Mouse (Mus musculus): ENCODE measurements around the gene Pck1. TPM values are rescaled to one million over a fixed set of nuclear protein-coding genes. Genes with fewer than 3 reads are reported as not detected.

Pck1 gene
- not detected for total RNA-seq (2023)

GRCm38 (mm10) chr2:173152436-173153151, at the start of gene Pck1:
Pck1 (plus strand) TSS chr2:173153048.

GRCm38 (mm10) chr2:173119023-173119944, 33.6 kb upstream of the Pck1 start, which contains the start of gene Ctcfl:
Ctcfl (minus strand) TSS chr2:173119525.

Other genes starting within 250 kb of the Pck1 start
- not detected for gene Bmp7, start 212.7 kb upstream of the Pck1 start, total RNA-seq (2023)
- gene Spo11, start 175.3 kb upstream of the Pck1 start, total RNA-seq (2023), result under 1 TPM; 0.59 to 0.70 TPM
- 10 to 100 TPM; 89.0 to 99.2 TPM for gene Rae1, start 152.9 kb upstream of the Pck1 start, total RNA-seq (2023)
- 100 to 1,000 TPM; 159 to 183 TPM for gene Rbm38, start 132.6 kb upstream of the Pck1 start, total RNA-seq (2023)
- gene Ctcfl, start 33.5 kb upstream of the Pck1 start, total RNA-seq (2023), result not detected
- 10 to 100 TPM; 33.7 to 41.1 TPM for gene Zbp1, start 65.9 kb downstream of the Pck1 start, total RNA-seq (2023)
- 1 to 10 TPM; 1.4 to 2.8 TPM for gene Pmepa1, start 123.5 kb downstream of the Pck1 start, total RNA-seq (2023)